Mouse (Mus musculus): ENCODE data around the gene Krtap7-1.

DNA sequence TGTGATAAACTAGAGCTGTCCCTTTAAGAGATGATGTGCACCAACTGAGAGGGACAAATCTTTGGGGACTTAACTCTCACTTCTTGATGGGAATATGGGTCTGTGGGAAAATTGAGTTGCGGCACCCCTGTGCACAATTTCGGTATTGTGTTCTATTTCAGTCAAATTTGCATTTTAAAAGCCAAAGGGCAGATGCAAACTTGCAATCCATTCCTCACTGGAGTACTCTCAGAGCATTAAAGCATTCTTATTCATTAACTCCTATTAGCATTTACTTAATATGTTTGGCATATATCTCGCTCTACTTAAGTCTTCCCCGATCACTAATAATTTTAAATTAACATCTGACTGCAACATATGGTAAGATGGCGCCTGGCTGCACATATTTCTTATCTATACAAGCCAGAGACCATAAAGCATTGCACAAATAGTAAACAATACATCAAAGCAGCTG is 29.9 kb upstream of the Krtap7-1 start:
- TF ChIP-seq POLR2A (IDR thresholded peaks at IDR 0.05; ENCODE audit: insufficient read depth, low read depth, low read length), result no peak
- no peak for TF ChIP-seq CTCF (IDR thresholded peaks at IDR 0.05)
